Mouse (Mus musculus) R1 (cell line): ENCODE data around the gene Taf8.

Experiments
- DNase-seq: peaks from one replicate; pipeline ENCODE4 v3.0.0-alpha.2; 2018; ENCODE audit warnings: low read depth, low spot score

Taf8 gene

DNA sequence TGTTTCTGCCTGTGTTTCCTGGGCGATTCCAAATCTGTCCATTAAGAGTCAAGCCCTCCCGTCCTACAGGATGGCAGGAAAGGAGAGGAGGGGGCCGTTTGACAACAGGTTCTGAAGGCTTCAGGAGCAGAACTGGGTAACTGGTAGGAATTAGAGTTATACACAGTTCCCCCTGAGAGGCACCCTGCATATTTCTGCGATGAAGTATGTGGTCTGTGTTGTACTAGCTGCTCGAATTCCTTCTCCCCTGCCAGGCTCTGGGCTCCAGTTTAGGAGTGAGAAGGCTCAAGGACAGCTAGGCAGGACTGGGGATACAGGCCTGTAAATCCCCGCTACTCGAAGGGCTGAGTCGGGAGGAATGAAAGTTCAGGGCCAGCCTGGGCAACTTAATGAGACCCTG lies 16.1 kb upstream of the Taf8 start:
- peak; percentile 65 for DNase-seq

DNA sequence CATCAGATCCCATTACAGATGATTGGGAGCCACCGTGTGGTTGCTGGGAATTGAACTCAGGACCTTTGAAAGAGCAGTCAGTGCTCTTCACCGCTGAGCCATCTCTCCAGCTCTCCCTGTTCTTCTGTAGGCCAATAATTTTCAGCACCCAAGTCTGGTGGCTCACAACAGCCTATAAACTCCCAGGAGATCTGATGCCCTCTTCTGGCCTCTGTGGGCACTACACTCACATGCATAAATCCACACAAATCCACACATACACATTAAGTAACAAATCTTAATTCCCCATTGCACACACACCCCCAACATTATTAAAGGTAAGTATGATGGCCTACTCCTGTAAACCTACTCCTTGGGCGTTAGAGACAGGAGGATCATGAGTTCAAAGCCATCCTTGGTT lies 14.1 kb upstream of the Taf8 start:
- peak; percentile 82 for DNase-seq

DNA sequence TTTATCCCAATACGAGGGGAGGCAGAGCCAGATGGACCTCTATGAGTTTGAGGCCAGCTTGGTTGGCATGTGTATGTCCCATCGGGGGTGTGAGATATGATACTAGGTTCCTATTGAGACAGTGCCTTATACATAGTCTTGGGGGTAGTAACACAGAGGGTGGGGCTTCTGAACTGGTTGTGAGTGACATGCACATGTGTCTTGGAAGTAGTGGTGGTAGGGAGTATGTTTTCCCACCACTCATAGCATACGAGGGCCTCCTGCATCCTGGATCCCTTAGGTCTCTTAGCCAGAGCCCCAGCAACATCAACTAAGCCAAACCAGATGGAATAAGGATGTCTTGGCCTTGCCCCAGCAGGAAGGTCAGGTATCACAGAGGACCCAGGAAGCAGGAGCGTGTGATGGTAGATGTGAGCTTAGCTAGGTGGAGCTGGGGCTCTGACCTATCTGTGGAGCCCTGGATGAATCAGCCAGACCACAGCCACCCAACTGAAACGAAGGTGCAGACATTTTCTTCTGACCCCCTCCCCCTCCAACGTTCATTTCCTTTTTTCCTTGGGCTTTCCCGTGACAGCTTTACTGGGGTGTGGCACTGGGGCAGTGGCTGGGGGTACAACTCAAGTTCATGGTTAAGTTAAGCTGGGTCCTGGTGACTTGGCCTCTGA lies 13.2 kb upstream of the Taf8 start:
- no peak for DNase-seq

DNA sequence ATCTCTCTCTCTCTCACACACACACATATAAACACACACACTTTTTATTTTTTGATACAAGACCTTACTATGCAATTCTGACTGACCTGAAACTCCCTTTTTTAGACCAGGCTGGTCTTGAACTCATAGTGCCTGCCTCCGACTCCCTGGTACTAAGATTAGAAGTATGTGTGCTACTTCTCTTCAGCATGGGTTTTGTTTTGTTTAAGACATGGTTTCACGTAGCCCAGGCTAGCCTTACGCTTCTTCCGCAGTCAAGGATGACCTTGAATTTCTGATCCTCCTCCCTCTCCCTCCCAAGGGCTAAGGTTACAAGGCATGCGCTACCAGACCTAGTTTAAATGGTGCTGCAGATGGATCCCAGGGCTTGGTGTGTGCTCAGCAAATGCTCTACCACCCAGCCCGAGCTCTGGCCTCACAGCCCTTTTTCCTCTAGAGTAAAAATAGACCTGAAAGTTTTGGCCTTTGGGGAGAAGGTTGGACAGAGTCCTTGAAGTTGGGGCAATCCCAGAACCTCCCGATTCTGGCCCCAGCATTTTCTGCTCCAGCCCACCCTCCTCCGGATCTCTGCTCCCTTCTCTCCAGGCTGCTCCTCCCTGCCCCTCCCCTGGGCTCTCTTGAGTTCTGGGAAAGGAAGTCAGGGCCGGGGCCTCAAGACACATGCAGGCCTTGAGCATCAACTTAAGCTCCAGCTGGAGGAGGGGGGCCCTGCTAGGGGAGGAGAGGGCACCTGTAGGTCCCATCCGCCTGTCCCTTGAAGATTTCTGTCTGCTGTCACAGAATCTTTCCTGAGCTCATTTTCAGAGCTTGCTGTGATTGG lies 11.1 kb upstream of the Taf8 start:
- DNase-seq = peak; percentile 83

DNA sequence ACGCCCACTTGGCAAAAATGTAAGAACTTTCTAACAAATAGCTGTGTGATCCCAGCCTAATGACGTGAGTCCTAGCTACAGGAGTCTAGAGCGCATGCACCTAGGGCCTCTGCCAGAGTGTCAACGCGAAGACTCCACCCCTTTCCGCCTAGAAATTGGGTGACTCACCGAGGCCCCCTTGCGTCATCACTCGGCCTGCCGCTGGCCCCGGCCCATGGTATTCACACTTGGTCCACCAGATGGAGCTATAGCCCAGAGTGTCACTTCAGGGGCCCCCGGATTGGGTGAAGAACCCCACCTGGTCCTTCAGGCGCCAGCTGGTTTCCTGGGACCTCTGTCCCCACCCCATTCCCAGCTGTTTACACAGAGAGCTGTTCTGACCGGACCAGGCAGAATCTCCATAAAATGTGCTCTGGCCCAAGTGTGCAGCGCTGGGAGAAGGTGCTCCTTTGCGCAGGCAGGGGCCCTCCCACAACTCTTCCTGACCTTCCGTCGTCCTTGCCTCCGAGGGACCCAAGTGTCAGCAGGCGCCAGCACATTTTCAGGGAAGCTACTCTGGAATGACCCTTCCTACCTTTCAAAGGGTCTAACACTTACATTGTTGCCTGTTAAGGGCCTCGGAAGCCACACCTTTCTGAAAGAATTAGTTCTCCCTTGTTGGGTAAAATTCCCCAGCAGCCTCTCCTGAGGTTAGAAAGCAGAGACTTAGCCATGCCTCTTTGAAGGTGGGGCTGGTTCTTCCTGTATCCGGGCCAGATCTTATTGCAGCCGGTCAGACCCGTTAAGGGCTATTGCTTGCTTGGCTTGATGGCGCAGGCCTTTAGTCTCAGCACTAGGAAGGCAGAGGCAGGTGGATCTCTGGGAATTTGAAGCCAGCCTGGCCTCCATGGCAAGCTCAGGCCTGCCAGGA lies 9.3 kb upstream of the Taf8 start:
- DNase-seq = peak; percentile 100

DNA sequence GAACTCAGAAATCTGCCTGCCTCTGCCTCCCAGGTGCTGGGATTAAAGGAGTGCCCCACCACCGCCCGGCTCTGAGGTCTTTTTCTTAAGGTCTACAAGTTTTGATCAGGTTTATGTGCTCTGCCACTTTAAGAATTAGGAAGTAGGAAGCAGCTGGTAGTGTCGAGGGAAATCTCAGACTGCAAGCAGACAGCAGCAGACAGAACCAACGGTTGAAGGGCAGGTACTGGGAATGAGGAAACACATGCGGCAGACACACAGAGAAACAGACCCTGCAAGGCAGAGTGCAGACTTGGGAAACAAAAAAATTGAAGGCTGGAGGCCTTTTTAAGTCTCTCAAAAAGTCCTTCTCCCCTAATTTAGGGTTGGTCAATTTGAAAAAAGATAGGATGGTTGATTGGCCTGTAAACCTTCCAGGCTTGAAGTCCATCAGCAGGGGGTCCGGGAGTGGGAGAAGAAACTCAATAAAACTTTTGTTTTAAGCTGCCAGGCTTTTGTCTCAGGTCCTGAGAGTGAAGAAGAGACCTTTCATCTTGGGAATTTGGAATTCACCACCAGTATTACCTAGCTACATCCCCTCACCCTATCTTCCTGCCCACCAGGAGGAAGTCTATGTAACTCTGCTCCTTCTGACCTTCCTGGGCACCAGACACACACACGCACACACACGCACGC lies 7.1 kb upstream of the Taf8 start:
- peak; percentile 82 for DNase-seq

DNA sequence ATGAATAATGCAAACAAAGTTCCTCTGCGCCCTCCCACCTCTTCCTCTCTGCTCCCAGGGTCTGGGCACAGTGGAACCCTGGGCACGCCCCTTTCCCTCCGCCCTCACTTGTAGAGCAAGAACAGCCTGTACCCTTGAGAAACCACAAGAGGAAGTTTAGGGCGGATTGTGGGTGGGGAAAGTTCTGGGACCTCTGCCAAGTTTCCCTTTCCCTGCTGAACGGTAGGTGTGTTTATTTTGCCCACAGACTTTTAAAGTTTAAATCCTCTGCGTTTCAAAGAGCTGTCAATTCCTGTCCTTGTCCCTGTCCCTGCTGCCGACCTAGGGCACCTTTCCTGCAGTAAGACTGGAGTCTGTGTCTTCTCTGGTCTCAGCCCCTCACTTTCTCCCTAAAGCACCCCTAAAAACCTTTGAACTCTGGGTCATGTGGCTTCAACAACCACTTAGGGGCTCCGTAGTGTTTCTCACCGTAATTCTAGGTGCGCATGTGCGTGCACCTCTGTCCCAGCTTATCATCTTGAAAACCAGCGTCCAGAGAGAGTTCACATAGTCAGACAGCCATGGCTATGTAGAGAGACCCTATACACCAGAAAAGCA lies 6.0 kb upstream of the Taf8 start:
- DNase-seq = peak; percentile 98

DNA sequence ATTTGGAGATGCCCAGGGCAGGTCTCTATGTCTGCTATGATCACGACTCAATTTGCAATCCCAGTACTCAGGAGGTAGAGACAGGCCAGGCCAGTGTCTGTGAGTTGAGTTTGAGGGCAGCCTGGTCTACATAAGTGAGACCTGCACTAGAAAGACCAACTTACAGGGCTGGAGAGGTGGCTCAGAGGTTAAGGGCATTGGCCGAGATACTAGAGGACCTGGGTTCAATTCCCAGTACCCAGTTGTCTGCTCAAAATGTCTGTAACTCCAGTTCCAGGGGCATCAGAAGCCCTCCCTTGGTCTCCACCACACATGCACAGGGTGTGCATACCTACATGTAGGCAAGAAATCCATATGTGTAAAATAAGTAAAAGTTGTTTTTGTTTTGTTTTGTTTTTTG lies 5.4 kb upstream of the Taf8 start:
- DNase-seq = no peak

DNA sequence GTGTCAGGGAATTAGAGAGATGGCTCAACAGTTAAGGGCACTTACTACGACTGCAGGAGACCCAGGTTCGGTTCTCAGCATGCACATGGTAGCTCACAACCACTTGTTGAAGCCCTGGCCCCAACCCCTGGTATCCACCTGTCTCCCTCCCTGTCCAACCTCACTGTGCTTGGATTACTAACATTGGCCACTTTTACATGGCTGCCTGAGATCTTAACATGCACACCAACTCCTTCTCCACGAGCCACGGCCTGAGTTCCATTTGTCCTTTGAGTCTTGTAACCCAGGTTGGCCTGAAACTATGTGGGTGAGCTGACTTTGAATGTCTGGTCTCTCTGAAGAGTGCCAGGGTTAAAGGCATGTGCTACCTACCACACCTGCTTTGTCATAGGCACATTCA lies 4.6 kb upstream of the Taf8 start:
- no peak for DNase-seq

DNA sequence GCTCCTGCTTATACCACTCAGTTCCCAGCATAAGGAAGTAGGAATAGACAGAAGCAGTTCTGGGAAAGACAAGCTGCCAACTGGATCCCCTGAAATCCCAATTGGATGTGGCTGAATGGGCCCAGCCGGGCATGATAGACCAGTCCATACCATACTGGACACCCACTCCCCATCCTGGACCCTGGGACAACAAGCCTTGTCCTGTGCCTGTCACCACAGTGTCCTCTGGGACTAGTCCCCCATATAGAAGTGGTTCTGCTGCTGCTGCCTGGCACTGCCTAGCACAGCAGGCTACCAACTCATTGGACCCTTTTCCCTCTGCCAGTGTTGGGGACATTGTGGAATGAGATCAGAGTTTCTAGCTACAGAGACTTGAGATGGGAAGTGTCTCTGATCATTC lies 4.0 kb upstream of the Taf8 start:
- DNase-seq = no peak

DNA sequence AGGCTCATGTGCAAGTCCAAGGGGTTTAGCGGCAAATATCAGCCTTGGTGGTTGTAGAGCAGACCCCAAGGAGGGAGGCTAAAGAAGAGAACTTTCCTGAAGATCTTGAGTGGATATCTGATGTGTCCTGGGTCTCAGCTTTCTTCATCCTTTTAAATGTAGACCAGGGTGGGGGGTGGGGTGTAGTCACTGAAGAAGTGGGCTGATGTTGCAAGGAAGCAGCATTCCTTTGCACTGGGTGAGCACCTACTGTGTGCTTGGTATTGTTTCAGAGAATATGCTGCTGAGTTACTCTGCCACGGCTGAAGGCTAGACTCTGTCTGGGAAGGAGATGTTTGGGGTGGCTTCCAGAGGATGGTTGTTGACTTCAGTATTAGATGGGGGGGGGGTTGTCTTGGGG lies 3.5 kb upstream of the Taf8 start:
- DNase-seq = no peak

DNA sequence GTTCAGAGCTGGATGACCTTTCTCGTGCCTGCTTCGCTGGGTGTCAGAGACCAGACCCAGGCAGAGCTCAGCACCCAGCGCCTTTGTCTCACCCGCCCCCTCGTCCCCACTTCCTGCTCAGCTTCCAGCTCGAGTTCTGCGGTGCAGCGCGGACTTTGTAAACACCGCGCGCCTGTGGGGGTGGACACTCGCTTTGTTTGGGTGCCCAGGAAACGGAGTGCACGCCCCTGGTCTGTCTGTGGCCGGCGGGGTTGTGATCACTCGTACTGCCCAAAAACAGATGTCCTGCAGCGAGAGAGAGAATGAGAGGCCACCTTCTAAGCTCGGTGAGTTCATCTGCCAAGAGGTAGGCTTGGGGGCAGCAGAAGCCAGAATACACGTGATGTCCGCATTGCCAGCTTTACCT lies 2.9 kb upstream of the Taf8 start, which contains the start of gene Ccnd3:
Gene Ccnd3 (plus strand): TSS at position 111 of the 406 bp plus-strand sequence.
- DNase-seq = no peak

DNA sequence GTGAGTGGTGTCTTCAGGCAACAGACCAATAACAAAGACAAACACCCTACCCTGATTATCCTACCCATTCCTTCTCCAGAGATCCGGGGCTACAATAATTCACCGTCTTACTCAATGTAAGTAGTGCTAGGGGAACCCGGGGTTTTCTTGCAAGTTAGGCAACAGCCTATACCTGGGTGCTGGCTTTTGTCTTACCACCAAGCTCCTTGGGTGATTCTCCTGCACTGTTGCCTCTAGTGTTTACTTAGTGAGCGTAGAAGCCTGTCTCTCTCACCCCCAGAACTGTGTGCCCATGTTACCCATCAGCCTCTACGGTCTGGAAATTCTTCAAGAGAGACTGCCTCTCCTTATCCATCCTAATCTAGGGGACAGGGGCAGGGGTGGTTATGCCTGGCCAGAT lies 2.1 kb upstream of the Taf8 start:
- DNase-seq = no peak

DNA sequence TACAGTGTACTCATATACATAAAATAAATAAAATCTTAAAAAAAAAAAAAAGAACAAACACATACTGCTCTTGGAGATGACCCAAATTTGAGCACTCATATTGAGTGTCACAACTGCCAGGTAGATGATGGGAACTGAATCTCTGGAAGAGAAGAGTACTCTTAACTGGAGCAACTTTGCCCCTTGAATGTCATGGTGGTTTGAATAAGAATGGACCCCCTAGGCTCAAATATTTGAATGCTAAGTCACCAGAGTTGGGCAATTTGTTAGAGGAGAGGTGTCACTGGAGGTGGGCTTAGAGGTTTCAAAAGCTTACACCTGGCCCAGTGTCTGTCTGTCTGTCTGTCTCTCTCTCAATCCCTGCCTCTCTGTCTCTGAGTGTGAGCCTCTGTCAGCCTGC lies 1.6 kb upstream of the Taf8 start:
- peak; percentile 91 for DNase-seq

DNA sequence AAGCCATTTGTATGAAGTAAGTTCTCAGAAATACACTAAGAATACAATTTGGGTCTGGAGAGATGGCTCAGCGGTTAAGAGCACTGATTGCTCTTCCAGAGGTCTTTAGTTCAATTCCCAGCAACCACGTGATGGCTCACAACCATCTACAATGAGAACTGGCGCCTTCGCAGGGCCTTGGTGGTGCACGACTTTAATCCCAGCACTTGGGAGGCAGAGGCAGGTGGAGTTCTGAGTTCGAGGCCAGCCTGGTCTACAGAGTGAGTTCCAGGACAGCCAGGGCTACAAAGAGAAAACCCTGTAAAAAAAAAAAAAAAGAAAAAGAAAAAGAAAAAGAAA lies 584 bp upstream of the Taf8 start:
- DNase-seq = peak; percentile 88

DNA sequence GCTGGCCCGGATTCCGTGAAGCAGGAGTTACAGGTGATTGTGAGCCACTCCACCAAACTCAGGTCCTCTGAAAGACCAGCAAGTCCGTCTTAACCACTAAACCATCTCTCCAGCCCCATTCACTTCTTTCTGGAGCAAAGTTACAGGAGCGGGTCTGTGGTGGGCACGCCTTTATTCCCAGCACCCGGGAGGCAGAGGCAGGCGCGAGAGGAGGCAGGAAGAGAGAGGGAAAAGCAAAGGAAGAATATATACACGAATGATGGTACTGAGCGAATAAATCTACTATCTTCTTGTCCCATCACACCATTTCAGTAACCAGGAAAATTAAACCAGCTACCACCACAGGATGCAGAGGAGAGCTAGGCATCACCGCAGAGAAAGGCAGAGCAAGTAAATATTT lies 561 bp downstream of the Taf8 start:
- DNase-seq = peak; percentile 64

DNA sequence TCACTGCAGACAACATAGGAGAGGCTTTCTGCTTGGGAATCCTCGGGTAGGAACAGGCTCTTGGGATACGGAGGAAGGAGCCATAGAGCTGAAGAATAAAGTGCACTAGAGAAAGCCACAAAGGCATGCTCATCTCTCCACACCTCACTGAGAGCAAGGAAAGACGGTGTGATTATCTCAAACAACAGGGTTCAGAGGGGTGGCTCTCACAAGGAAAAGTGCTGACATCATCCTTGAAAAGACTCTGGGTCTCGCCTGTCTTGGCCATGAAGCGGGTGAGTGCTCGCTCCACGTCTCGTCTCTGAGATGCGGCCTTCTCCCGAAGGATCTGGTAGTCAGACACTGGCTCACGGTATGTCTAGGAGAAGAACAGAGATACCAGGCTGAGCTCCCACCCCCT lies 8.0 kb downstream of the Taf8 start:
- DNase-seq = no peak

DNA sequence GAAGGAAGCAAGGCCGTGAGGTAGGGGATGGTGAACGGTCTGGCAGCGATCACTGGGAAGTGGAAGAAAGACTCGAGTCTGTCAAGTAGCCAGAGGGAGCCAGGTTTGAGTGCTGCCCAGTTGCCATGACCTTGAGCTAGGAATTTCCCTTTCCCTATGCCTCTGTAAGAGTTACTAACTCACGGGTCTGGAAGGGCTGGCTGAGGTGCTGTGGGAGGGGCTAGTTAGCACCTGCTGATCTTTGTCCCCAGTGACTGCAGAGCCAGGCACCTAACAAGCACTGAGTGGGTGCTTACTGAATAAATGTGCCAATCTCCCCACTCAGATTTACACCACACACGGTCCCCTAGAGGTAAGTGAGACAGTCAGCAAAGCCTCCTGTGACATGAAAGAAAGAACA lies 8.4 kb downstream of the Taf8 start:
- no peak for DNase-seq

DNA sequence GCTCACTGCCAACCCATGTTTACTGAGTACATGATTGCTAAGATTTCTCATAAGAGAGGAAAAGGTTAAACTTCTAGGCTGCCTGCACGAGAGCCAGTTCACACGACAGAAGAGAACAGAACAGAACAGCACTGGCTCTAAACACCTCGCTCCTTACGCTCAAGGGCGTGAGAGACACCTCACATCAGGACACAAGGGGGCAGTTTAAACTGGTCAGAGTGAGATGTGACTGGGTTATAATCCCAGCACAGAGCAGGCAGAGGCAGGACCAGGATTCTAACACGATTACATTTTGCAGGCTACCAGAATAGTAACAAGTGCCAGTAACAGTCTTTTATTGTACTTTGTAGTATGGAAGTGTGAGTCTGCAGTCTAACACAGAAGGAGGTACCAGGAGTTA lies 9.4 kb downstream of the Taf8 start:
- no peak for DNase-seq

DNA sequence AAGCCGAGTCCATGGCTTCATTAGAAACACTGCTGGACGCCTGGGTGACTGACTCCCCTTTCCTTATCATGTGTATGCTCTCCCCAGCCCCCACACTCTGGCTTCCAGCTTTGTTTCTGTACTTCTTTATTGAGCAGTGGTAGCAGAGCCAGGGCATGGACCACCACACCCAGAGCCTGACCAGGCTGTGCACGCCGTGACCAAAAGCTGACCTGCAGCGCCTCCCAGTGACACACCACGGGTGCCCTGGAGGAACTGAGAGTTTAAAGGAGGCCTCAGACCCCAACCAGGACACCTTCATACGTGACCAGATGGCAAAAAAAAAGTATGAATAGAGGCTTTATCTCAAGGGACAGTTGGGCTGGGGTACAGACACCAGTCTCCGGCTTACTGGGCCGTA lies 11.3 kb downstream of the Taf8 start:
- DNase-seq = no peak

DNA sequence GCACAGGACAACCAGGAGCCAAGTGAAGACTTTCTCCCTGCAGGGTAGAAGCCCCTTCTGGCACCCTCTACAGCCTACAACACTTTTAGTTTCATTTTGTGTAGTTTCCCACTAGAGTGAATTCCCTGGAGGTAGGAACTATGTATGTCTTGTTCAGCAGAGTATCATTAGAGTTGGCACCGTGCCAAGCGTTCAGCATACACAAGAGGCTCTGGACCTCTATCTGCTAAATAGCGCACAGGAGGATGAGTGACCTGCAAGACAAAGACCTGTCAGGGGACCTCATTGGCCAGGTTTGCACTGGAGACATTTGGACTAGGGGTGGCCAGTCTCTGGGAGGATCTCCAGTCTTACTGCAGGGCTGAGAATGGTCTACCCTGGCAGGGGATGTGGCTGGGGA lies 16.3 kb downstream of the Taf8 start:
- no peak for DNase-seq
